ENCODE assay signal across 15 mouse cellular contexts in genomic region chr17:35626537-35626936, GRCm38 (mm10).
"Had no signal": no experiment of that assay in that cellular context is flagged by ENCODE, and none has a peak within 500 bp of the region (broad histone marks: within the 10 kb centered on the region; RNA-seq: fewer than 3 reads in every experiment).

TSS of gene Gm9573 (minus strand) at chr17:35626637.

- H3K4me3 ChIP-seq: neural tube, embryonic 13.5 days; neural tube, embryonic 15.5 days; stomach, embryonic 15.5 days had no signal

- H3K36me3 ChIP-seq: neural tube, embryonic 13.5 days; neural tube, embryonic 15.5 days; stomach, embryonic 15.5 days had no signal

- H3K9me3 ChIP-seq: neural tube, embryonic 13.5 days; neural tube, embryonic 15.5 days; stomach, embryonic 15.5 days had no signal

- DNase-seq: retina, postnatal 1 day; right cerebral cortex, adult 18-20 months; right cerebral cortex, postnatal 14 days; right cerebral cortex, postnatal 25 days; right cerebral cortex, postnatal 4 days; spleen, adult 18-20 months; thymus, adult 18-20 months; thymus, adult 2 months; thymus, postnatal 14 days; thymus, postnatal 25 days; thymus, postnatal 36 days; thymus, postnatal 4 days had no signal

- H3K27me3 ChIP-seq: neural tube, embryonic 13.5 days; neural tube, embryonic 15.5 days; stomach, embryonic 15.5 days had no signal

- H3K4me1 ChIP-seq: neural tube, embryonic 13.5 days; neural tube, embryonic 15.5 days; stomach, embryonic 15.5 days had no signal
